Mouse (Mus musculus) C2C12 (cell line): ENCODE data around the gene Nebl.

Experiments
- CEBPB ChIP-seq: IDR thresholded peaks from one replicate; pipeline ENCODE4 v1.6.1; 2011; ENCODE audit warnings: low read depth, mild to moderate bottlenecking, control low read depth, moderate library complexity
- CTCF ChIP-seq: IDR thresholded peaks from one replicate; pipeline ENCODE4 v1.5.1; 2011; ENCODE audit not compliant: control insufficient read depth, insufficient read depth, insufficient read length
- MYOG ChIP-seq: IDR thresholded peaks from one replicate; pipeline ENCODE4 v1.6.1; 2011; ENCODE audit not compliant: control insufficient read depth, insufficient read length; ENCODE audit errors: extremely low read depth
- USF1 ChIP-seq: IDR thresholded peaks from one replicate; pipeline ENCODE4 v1.6.1; 2011; ENCODE audit warnings: low read depth, mild to moderate bottlenecking, control low read depth, moderate library complexity

- TF ChIP-seq CTCF (no peak), USF1 (no peak), MYOG (no peak), CEBPB (no peak)
Observed at GRCm38 (mm10) chr2:17650147-17650834, 81.0 kb downstream of the Nebl start.
